Mouse (Mus musculus) lung, embryonic 14.5 days (tissue): ENCODE measurements around the gene Fam167b. TPM values are rescaled to one million over a fixed set of nuclear protein-coding genes. Genes with fewer than 3 reads are reported as not detected.

Source experiments
- microRNA-seq: library from miRNA; unstranded; fragments of <30 nt; microRNA quantifications from one replicate; pipeline ENCODE4, GENCODE M21; 2016; ENCODE audit warnings: borderline number of aligned reads
- polyA plus RNA-seq: library from polyadenylated mRNA; unstranded; fragments of >200 nt; fragmentation: Nextera tagmentation; extraction: Ambion mirVana; gene quantifications from 2 replicates; pipeline ENCODE4 v1.2.1, GENCODE M21; 2014

The Fam167b gene
- polyA plus RNA-seq, 1 experiment from 2014 or later, result 2.2 TPM

Small RNA genes lying within 50 kb of the gene (microRNA-seq; reads per million reads assigned to microRNA genes)
- gene Mir8119, result not detected

Other genes with a start within 250 kb of the Fam167b start
- 387 and 402 TPM in 2 replicates for gene Rbbp4, start 243.2 kb downstream of the Fam167b start, polyA plus RNA-seq
- gene Zbtb8os, start 242.9 kb downstream of the Fam167b start, polyA plus RNA-seq, result 49.2 and 51.6 TPM in 2 replicates
- 14.7 and 16.2 TPM in 2 replicates for gene Zbtb8a, start 200.4 kb downstream of the Fam167b start, polyA plus RNA-seq
- 1.3 and 2.8 TPM in 2 replicates for gene Zbtb8b, start 137.7 kb downstream of the Fam167b start, polyA plus RNA-seq
- gene Bsdc1, start 117.0 kb downstream of the Fam167b start, polyA plus RNA-seq, result 20.5 and 20.9 TPM in 2 replicates
- gene Tssk3, start 87.5 kb downstream of the Fam167b start, polyA plus RNA-seq, result not detected in 2 replicates
- gene Fam229a, start 87.4 kb downstream of the Fam167b start, polyA plus RNA-seq, result not detected in 2 replicates
- gene Marcksl1, start 65.0 kb downstream of the Fam167b start, polyA plus RNA-seq, result 799 and 847 TPM in 2 replicates
- 243 and 246 TPM in 2 replicates for gene Hdac1, start 35.8 kb downstream of the Fam167b start, polyA plus RNA-seq
- 5.7 and 7.8 TPM in 2 replicates for gene Lck, start 4.9 kb downstream of the Fam167b start, polyA plus RNA-seq
- gene Eif3i, start 22.1 kb upstream of the Fam167b start, polyA plus RNA-seq, result 308 and 316 TPM in 2 replicates
- gene Tmem234, start 22.1 kb upstream of the Fam167b start, polyA plus RNA-seq, result 187 and 200 TPM in 2 replicates
- gene Dcdc2b, start 35.7 kb upstream of the Fam167b start, polyA plus RNA-seq, result 2.1 and 2.5 TPM in 2 replicates
- gene Iqcc, start 40.5 kb upstream of the Fam167b start, polyA plus RNA-seq, result 23.6 and 25.8 TPM in 2 replicates
- gene Ccdc28b, start 45.4 kb upstream of the Fam167b start, polyA plus RNA-seq, result 43.9 and 46.3 TPM in 2 replicates
- 100 and 109 TPM in 2 replicates for gene Txlna, start 62.5 kb upstream of the Fam167b start, polyA plus RNA-seq
- 12.3 and 14.9 TPM in 2 replicates for gene Kpna6, start 94.2 kb upstream of the Fam167b start, polyA plus RNA-seq
- 28.7 TPM in 2 replicates for gene Tmem39b, start 118.3 kb upstream of the Fam167b start, polyA plus RNA-seq
- 139 and 144 TPM in 2 replicates for gene Khdrbs1, start 163.8 kb upstream of the Fam167b start, polyA plus RNA-seq
- gene Ptp4a2, start 232.7 kb upstream of the Fam167b start, polyA plus RNA-seq, result 291 and 336 TPM in 2 replicates